Mouse (Mus musculus) testis, adult 2 months (tissue): ENCODE results near the gene Asnsd1.

Experiments used
- CTCF ChIP-seq: fragments of 200-500 bp; IDR thresholded peaks from 2 replicates; pipeline ENCODE4 v1.5.1; 2012; ENCODE audit warnings: low read depth, mild to moderate bottlenecking, inconsistent platforms, low read length, moderate library complexity; ENCODE audit not compliant: control insufficient read depth, insufficient read depth, insufficient replicate concordance
- POLR2A ChIP-seq: fragments of 200-500 bp; IDR thresholded peaks from 2 replicates; pipeline ENCODE4 v1.6.1; 2012; ENCODE audit warnings: low read depth, mild to moderate bottlenecking, inconsistent platforms, low read length, moderate library complexity; ENCODE audit not compliant: control insufficient read depth

- no peak for TF ChIP-seq CTCF
- TF ChIP-seq POLR2A = no peak
These were observed 6.4 kb upstream of the Asnsd1 start for GRCm38 (mm10) chr1:53358988-53359387.
